Mouse (Mus musculus): ENCODE measurements around the gene Zp1. TPM values are rescaled to one million over a fixed set of nuclear protein-coding genes. Genes with fewer than 3 reads are reported as not detected.

Gene Zp1
- total and polyA plus RNA-seq, 2 experiments: not detected

- Histone ChIP-seq H3K27me3 (ENCODE audit: control insufficient read depth, insufficient read depth, low read length) (no peaks in the 10 kb centered on the region), H3K36me3 (ENCODE audit: control insufficient read depth, insufficient read depth, low read length) (no peaks in the 10 kb centered on the region), H3K4me3 (ENCODE audit: insufficient read depth, low read depth, low read length) (no peak overlapping the region), H3K9ac (ENCODE audit: low read depth, low read length) (no peak overlapping the region), H3K79me2 (ENCODE audit: control insufficient read depth, insufficient read depth, low read length) (peaks cover 8% of the 10 kb centered on the region; the same call in 1 of the 2 replicates), H3K27ac (replicated peaks; ENCODE audit: insufficient read depth, low read depth, low read length) (no peak overlapping the region), H3K4me1 (ENCODE audit: control insufficient read depth, insufficient read depth, low read length) (peaks cover 8% of the 10 kb centered on the region)
- WGBS: 71% methylated on average over 11 of the region's 11 CpGs
- no peak for DNase-seq (ENCODE audit: extremely low read depth, low read depth, low spot score)
- no peak for TF ChIP-seq POLR2A (IDR thresholded peaks at IDR 0.05; ENCODE audit: extremely low read depth, insufficient read depth, low read length)
- TF ChIP-seq CTCF (IDR thresholded peaks at IDR 0.05; ENCODE audit: low read depth, low read length): no peak
These were observed 31.8 kb upstream of the Zp1 start for GRCm38 (mm10) chr19:10952021-10952939.

- Histone ChIP-seq H3K4me1 (ENCODE audit: control insufficient read depth, insufficient read depth, low read length) (peaks cover 9% of the 10 kb centered on the region), H3K79me2 (ENCODE audit: control insufficient read depth, insufficient read depth, low read length) (peaks cover 8% of the 10 kb centered on the region; the same call in 1 of the 2 replicates), H3K36me3 (ENCODE audit: control insufficient read depth, insufficient read depth, low read length) (peaks cover 3% of the 10 kb centered on the region; the same call in 1 of the 2 replicates), H3K27me3 (ENCODE audit: control insufficient read depth, insufficient read depth, low read length) (no peaks in the 10 kb centered on the region), H3K9ac (ENCODE audit: low read depth, low read length) (no peak overlapping the region; the same call in 1 of the 2 replicates), H3K27ac (replicated peaks; ENCODE audit: insufficient read depth, low read depth, low read length) (peak overlapping the region; percentile 7; the same call in 1 of the 2 replicates), H3K4me3 (ENCODE audit: insufficient read depth, low read depth, low read length) (no peak overlapping the region)
- TF ChIP-seq POLR2A (IDR thresholded peaks at IDR 0.05; ENCODE audit: extremely low read depth, insufficient read depth, low read length) (no peak), CTCF (IDR thresholded peaks at IDR 0.05; ENCODE audit: low read depth, low read length) (no peak)
- peak; percentile 28 for DNase-seq (ENCODE audit: extremely low read depth, low read depth, low spot score)
- WGBS: 26% methylated on average over 9 of the region's 9 CpGs
These were observed 29.1 kb upstream of the Zp1 start for GRCm38 (mm10) chr19:10949558-10949957.

GRCm38 (mm10) chr19:10949112-10949511, 28.7 kb upstream of the Zp1 start, which contains the start of gene Ccdc86:
Gene Ccdc86 (minus strand): TSS chr19:10949266.
- peak within 1 kb of the TSS; percentile 72 for H3K9ac ChIP-seq (ENCODE audit: low read depth, low read length)
- peak within 1 kb of the TSS; percentile 56 for H3K4me3 ChIP-seq (ENCODE audit: insufficient read depth, low read depth, low read length)
- H3K27me3 ChIP-seq (ENCODE audit: control insufficient read depth, insufficient read depth, low read length): no peaks in the 10 kb centered on the region
- peaks cover 8% of the 10 kb centered on the region; the same call in 1 of the 2 replicates for H3K79me2 ChIP-seq (ENCODE audit: control insufficient read depth, insufficient read depth, low read length)
- no peak for TF ChIP-seq CTCF (IDR thresholded peaks at IDR 0.05; ENCODE audit: low read depth, low read length)
- peak; percentile 49; the same call in 1 of the 2 replicates for TF ChIP-seq POLR2A (IDR thresholded peaks at IDR 0.05; ENCODE audit: extremely low read depth, insufficient read depth, low read length)
- peaks cover 9% of the 10 kb centered on the region for H3K4me1 ChIP-seq (ENCODE audit: control insufficient read depth, insufficient read depth, low read length)
- peaks cover 5% of the 10 kb centered on the region; the same call in 1 of the 2 replicates for H3K36me3 ChIP-seq (ENCODE audit: control insufficient read depth, insufficient read depth, low read length)
- WGBS: under 1% methylated on average over 30 of the region's 30 CpGs
- peak within 1 kb of the TSS; percentile 7; the same call in 1 of the 2 replicates for H3K27ac ChIP-seq (replicated peaks; ENCODE audit: insufficient read depth, low read depth, low read length)
- DNase-seq (ENCODE audit: extremely low read depth, low read depth, low spot score): peak; percentile 97

- DNase-seq (ENCODE audit: extremely low read depth, low read depth, low spot score): no peak
- Histone ChIP-seq H3K36me3 (ENCODE audit: control insufficient read depth, insufficient read depth, low read length) (peaks cover 5% of the 10 kb centered on the region; the same call in 1 of the 2 replicates), H3K27ac (replicated peaks; ENCODE audit: insufficient read depth, low read depth, low read length) (no peak overlapping the region), H3K4me1 (ENCODE audit: control insufficient read depth, insufficient read depth, low read length) (peaks cover 9% of the 10 kb centered on the region), H3K79me2 (ENCODE audit: control insufficient read depth, insufficient read depth, low read length) (peaks cover 8% of the 10 kb centered on the region; the same call in 1 of the 2 replicates), H3K4me3 (ENCODE audit: insufficient read depth, low read depth, low read length) (peak overlapping the region; percentile 56), H3K27me3 (ENCODE audit: control insufficient read depth, insufficient read depth, low read length) (no peaks in the 10 kb centered on the region), H3K9ac (ENCODE audit: low read depth, low read length) (peak overlapping the region; percentile 72)
- WGBS: 1% methylated on average over 20 of the region's 20 CpGs
- no peak for TF ChIP-seq POLR2A (IDR thresholded peaks at IDR 0.05; ENCODE audit: extremely low read depth, insufficient read depth, low read length)
- no peak for TF ChIP-seq CTCF (IDR thresholded peaks at IDR 0.05; ENCODE audit: low read depth, low read length)
These were observed 28.0 kb upstream of the Zp1 start for GRCm38 (mm10) chr19:10948416-10948815.

- TF ChIP-seq CTCF (IDR thresholded peaks at IDR 0.05; ENCODE audit: low read depth, low read length) (no peak), POLR2A (IDR thresholded peaks at IDR 0.05; ENCODE audit: extremely low read depth, insufficient read depth, low read length) (no peak)
- H3K27ac ChIP-seq (replicated peaks; ENCODE audit: insufficient read depth, low read depth, low read length): no peak overlapping the region
- peaks cover 8% of the 10 kb centered on the region; the same call in 1 of the 2 replicates for H3K79me2 ChIP-seq (ENCODE audit: control insufficient read depth, insufficient read depth, low read length)
- peaks cover 9% of the 10 kb centered on the region for H3K4me1 ChIP-seq (ENCODE audit: control insufficient read depth, insufficient read depth, low read length)
- H3K9ac ChIP-seq (ENCODE audit: low read depth, low read length): peak overlapping the region; percentile 42
- H3K4me3 ChIP-seq (ENCODE audit: insufficient read depth, low read depth, low read length): peak overlapping the region; percentile 56; the same call in 1 of the 2 replicates
- H3K36me3 ChIP-seq (ENCODE audit: control insufficient read depth, insufficient read depth, low read length): peaks cover 5% of the 10 kb centered on the region; the same call in 1 of the 2 replicates
- no peaks in the 10 kb centered on the region for H3K27me3 ChIP-seq (ENCODE audit: control insufficient read depth, insufficient read depth, low read length)
- WGBS: 88% methylated on average over 5 of the region's 5 CpGs
- no peak for DNase-seq (ENCODE audit: extremely low read depth, low read depth, low spot score)
These were observed 26.8 kb upstream of the Zp1 start for GRCm38 (mm10) chr19:10947219-10947618.
